Mouse (Mus musculus) G1E (cell line): ENCODE measurements around the gene Ppm1e.

Experiments
- CTCF ChIP-seq: IDR thresholded peaks from 2 replicates; pipeline ENCODE4 v1.5.1; 2012; ENCODE audit warnings: low read depth, low read length, inconsistent platforms, mixed read lengths
- GATA1 ChIP-seq: IDR thresholded peaks from 2 replicates; pipeline ENCODE4 v1.6.1; 2012; ENCODE audit warnings: borderline replicate concordance, low read length, inconsistent platforms, mixed read lengths
- TAL1 ChIP-seq: conservative IDR thresholded peaks from 2 replicates; pipeline ENCODE4 v1.6.1; 2012; ENCODE audit warnings: low read depth, low read length, inconsistent platforms, mixed read lengths

DNA sequence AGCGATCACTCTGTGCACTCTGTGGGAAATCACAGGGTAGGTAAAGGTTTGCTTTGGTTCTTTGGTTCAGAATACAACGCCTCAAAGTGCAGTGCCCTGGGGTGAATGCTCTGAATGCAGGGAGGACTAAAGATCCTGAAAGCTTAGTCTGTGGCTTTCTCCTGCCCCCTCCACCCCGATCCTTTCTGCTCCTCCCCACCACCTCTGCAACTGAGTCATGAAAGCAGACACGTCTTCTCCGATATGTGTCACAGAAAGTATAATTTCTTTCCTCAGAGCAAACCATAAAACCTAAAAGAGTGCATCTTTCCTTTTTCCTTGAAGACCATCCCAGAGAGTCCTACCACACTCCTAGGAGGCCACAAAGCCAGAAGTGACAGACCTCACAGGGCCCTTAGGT, 86.1 kb downstream of the Ppm1e start:
- TF ChIP-seq GATA1 (no peak), CTCF (no peak), TAL1 (no peak)
